25 mouse cellular contexts compared by ENCODE assay signal in the genomic region with DNA sequence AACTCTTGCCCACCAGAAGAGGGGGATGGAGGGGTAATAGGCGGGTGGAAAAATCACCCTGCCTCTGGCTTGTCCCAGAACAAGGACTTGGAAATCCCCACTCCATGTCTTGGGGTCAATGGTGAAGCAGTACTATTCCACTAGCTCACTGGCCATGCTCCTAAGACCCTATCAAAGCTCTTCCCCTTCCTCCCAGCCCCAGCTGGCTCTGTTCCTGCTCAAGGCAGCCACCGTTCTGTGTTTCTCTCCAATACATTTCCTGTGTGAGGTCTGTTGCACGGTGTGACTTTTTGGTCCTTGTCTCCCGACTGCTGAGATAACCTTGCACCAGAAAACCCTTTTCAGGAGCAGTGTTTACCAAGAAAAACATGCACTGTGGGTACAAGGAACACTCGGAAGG.
DNase-seq lines count a peak whose midpoint lies in the region; ATAC-seq and TF ChIP-seq lines count a peak whose summit lies in the region.
"Had no signal": no experiment of that assay in that cellular context is flagged by ENCODE, and none has a peak within 500 bp of the region (broad histone marks: within the 10 kb centered on the region; RNA-seq: fewer than 3 reads in every experiment).

No protein-coding gene starts in this region.

- 76% methylated on average over 5 of the region's 5 CpGs for WGBS in midbrain, embryonic 11.5 days
- 77% methylated on average over 5 of the region's 5 CpGs for WGBS in midbrain, embryonic 16.5 days
- WGBS in kidney, adult 2 months: 54% methylated on average over 5 of the region's 5 CpGs

- H3K9ac ChIP-seq in midbrain, embryonic 11.5 days (ENCODE audit: low read length): no peak overlapping the region
- H3K9ac ChIP-seq in midbrain, embryonic 16.5 days (ENCODE audit: low read depth, low read length): no peak overlapping the region
- H3K9ac ChIP-seq: embryonic facial prominence, embryonic 12.5 days; embryonic facial prominence, embryonic 15.5 days; hindbrain, embryonic 12.5 days; hindbrain, embryonic 15.5 days had no signal

- H3K4me1 ChIP-seq in midbrain, embryonic 11.5 days (ENCODE audit: control insufficient read depth, insufficient read depth, low read length): 0 out of 2 replicates have a peak, but pooled peaks cover under 1% of the 10 kb centered on the region
- H3K4me1 ChIP-seq in midbrain, embryonic 16.5 days (ENCODE audit: control insufficient read depth, insufficient read depth, low read length): 0 out of 2 replicates have a peak, but pooled peaks cover 2% of the 10 kb centered on the region
- no peaks in the 10 kb centered on the region for H3K4me1 ChIP-seq in kidney, adult 2 months (ENCODE audit: control insufficient read depth, insufficient read depth, low read length)
- H3K4me1 ChIP-seq: embryonic facial prominence, embryonic 12.5 days; embryonic facial prominence, embryonic 15.5 days; hindbrain, embryonic 15.5 days had no signal

- ATAC-seq in midbrain, embryonic 11.5 days (ENCODE audit: low FRiP score): no peak
- ATAC-seq in midbrain, embryonic 16.5 days: no peak
- ATAC-seq in common myeloid progenitor, adult 5-6 weeks (replicated peaks; ENCODE audit: low read depth, poor library complexity, severe bottlenecking): peak; percentile 63
- ATAC-seq: forebrain, embryonic 14.5 days; intestine, postnatal 0 days; Patski had no signal

- no peak overlapping the region for H3K4me3 ChIP-seq in midbrain, embryonic 11.5 days (ENCODE audit: low read depth, low read length)
- no peak overlapping the region for H3K4me3 ChIP-seq in midbrain, embryonic 16.5 days (ENCODE audit: low read depth, low read length)
- H3K4me3 ChIP-seq in kidney, adult 2 months (ENCODE audit: insufficient read depth, low read depth, low read length): no peak overlapping the region
- H3K4me3 ChIP-seq: embryonic facial prominence, embryonic 12.5 days; embryonic facial prominence, embryonic 15.5 days; hindbrain, embryonic 12.5 days; hindbrain, embryonic 15.5 days had no signal

- TF ChIP-seq CTCF in kidney, adult 2 months (conservative IDR thresholded peaks at IDR 0.05; ENCODE audit: insufficient read depth, insufficient read length, low read depth, low read length): no peak

- H3K4me2 ChIP-seq in midbrain, embryonic 11.5 days: no peak overlapping the region
- no peak overlapping the region for H3K4me2 ChIP-seq in midbrain, embryonic 16.5 days (ENCODE audit: low read length)
- H3K4me2 ChIP-seq: embryonic facial prominence, embryonic 12.5 days; embryonic facial prominence, embryonic 15.5 days; heart, embryonic 11.5 days; hindbrain, embryonic 12.5 days; hindbrain, embryonic 15.5 days had no signal

- DNase-seq in cerebellum, postnatal 14 days: peak; percentile 13 to 16
- DNase-seq in cerebellum, postnatal 36 days: no peak
- peak; percentile 57 for DNase-seq in midbrain, embryonic 11.5 days (ENCODE audit: low spot score, missing footprints)
- DNase-seq in kidney, adult 2 months: no peak
- DNase-seq: adrenal gland, adult 2 months; adrenal gland, postnatal 14 days; B cell, adult 2 months; cerebellum, adult 11 months; cerebellum, adult 2 months; cerebellum, adult 9-11 months; gastrocnemius, postnatal 25 days; heart, postnatal 10 days; heart, postnatal 4 days had no signal

- H3K9me3 ChIP-seq in midbrain, embryonic 11.5 days (ENCODE audit: control insufficient read depth, low read length): no peaks in the 10 kb centered on the region
- H3K9me3 ChIP-seq in midbrain, embryonic 16.5 days (replicated peaks; ENCODE audit: control insufficient read depth, low read length, poor library complexity, severe bottlenecking): no peaks in the 10 kb centered on the region
- H3K9me3 ChIP-seq: embryonic facial prominence, embryonic 12.5 days; embryonic facial prominence, embryonic 15.5 days; hindbrain, embryonic 12.5 days; hindbrain, embryonic 15.5 days had no signal

- no peak overlapping the region for H3K27ac ChIP-seq in midbrain, embryonic 11.5 days (ENCODE audit: low read depth, low read length)
- H3K27ac ChIP-seq in midbrain, embryonic 16.5 days (ENCODE audit: low read length): no peak overlapping the region
- no peak overlapping the region for H3K27ac ChIP-seq in kidney, adult 2 months (ENCODE audit: insufficient read depth, low read depth, low read length)
- H3K27ac ChIP-seq: embryonic facial prominence, embryonic 12.5 days; embryonic facial prominence, embryonic 15.5 days; hindbrain, embryonic 12.5 days; hindbrain, embryonic 15.5 days had no signal

- no peak for TF ChIP-seq POLR2A in kidney, adult 2 months (IDR thresholded peaks at IDR 0.05; ENCODE audit: low read depth, low read length)

- H3K36me3 ChIP-seq in midbrain, embryonic 11.5 days (ENCODE audit: control insufficient read depth, insufficient read depth, low read length): no peaks in the 10 kb centered on the region
- no peaks in the 10 kb centered on the region for H3K36me3 ChIP-seq in midbrain, embryonic 16.5 days (ENCODE audit: control insufficient read depth, insufficient read depth, low read length)
- no peaks in the 10 kb centered on the region for H3K36me3 ChIP-seq in kidney, adult 2 months (ENCODE audit: control insufficient read depth, insufficient read depth, low read length)
- H3K36me3 ChIP-seq: embryonic facial prominence, embryonic 12.5 days; embryonic facial prominence, embryonic 15.5 days; G1E; hindbrain, embryonic 12.5 days; hindbrain, embryonic 15.5 days had no signal

- H3K27me3 ChIP-seq in midbrain, embryonic 11.5 days (ENCODE audit: control insufficient read depth, insufficient read depth, low read length): no peaks in the 10 kb centered on the region
- no peaks in the 10 kb centered on the region for H3K27me3 ChIP-seq in midbrain, embryonic 16.5 days (ENCODE audit: control insufficient read depth, insufficient read depth, low read depth, low read length)
- H3K27me3 ChIP-seq in kidney, adult 2 months (replicated peaks; ENCODE audit: control insufficient read depth, insufficient read depth, low read length): no peaks in the 10 kb centered on the region
- H3K27me3 ChIP-seq: CH12.LX; embryonic facial prominence, embryonic 12.5 days; embryonic facial prominence, embryonic 15.5 days; hindbrain, embryonic 12.5 days; hindbrain, embryonic 15.5 days; Patski had no signal

Comparison
In these comparisons a context has a peak if more than half of its experiments do, and no peak if none do; other contexts are left out.
1. DNase-seq: peak in cerebellum, postnatal 14 days (2 of 2) and midbrain, embryonic 11.5 days (single experiment); none in cerebellum, postnatal 36 days (0 of 2) and kidney, adult 2 months (single experiment).